Mouse (Mus musculus): ENCODE data around the gene Kcnh5. TPM values are rescaled to one million over a fixed set of nuclear protein-coding genes. Genes with fewer than 3 reads are reported as not detected.

Kcnh5 gene
- not detected for polyA plus RNA-seq (2014; fragmentation: Illumina TruSeq; extraction: RNeasy Lipid Tissue Mini Kit (QIAGEN cat#74804))

DNA sequence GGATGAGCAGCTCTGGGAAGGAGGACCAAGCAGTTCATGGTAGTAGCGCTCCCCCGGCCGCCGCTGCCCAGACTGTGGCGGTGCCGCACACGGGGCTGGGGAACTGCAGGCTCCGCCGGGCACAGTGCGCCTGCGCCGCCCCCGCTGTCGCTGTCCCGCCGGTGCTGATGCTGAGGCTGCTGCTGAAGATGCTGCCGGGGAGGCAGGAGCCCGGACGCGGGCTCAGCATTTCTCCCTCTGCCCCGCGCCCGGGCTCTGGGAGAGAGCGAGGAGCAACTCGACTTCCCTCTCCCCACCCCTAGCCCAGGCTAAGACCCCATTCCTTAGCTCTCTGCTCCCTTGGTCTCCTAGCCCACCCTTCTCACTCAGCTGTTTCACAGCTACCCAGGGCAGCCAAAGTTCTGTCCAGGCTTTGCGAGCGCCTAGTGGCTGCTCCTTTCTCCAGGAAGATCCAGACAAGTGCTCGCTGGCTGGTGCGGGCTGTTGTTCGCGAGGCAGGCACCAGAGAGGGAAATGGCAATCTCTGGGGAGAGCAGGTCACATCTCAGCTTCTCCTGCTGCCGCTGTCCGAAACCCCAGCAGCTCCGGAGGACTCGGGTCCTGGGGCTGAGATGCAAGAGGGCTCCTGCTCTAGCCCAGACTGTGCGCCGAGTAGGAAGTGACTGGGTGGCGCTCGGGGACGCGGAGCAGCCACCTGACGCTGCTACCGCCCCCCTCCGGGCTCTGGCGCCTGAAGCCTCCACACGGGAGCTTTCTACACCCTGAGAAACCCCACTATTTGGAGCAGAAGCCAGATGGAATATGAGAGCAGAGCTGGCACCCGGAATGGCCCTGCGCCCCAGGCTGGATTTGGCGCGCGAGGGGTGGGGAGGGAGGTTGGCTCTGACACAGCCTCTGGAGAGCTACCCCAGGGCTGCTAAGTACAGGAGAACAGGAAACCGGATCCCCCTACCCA is at the start of gene Kcnh5:
Gene Kcnh5 (minus strand): TSS at position 642 of the 955 bp plus-strand sequence.

Other genes starting within 250 kb of the Kcnh5 start
- 91.9 TPM for gene Rhoj, start 131.0 kb upstream of the Kcnh5 start, polyA plus RNA-seq (2014; fragmentation: Illumina TruSeq; extraction: RNeasy Lipid Tissue Mini Kit (QIAGEN cat#74804))
- not detected for gene Gphb5, start 239.4 kb upstream of the Kcnh5 start, polyA plus RNA-seq (2014; fragmentation: Illumina TruSeq; extraction: RNeasy Lipid Tissue Mini Kit (QIAGEN cat#74804))

All from ovary, adult 10 weeks (tissue).